Mouse (Mus musculus): Measurements from ENCODE around the gene Cdcp1.

DNA sequence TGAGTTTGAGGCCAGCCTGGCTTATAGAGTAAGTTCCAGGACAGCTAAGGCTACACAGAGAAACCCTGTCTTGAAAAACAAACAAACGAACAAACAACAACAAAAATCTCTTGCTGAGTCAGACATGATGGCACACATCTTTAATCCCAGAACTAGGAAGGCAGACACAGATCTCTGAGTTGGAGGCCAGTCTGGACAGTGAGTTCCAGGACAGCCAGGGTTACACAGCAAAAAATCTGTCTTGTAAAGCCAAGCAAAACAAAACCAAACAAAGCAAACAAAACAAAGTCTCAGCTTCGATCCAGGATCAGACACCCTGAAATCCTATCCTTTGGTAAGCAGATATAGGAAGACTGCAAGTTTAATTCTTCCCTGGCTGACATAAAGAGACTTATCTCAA is 54.0 kb downstream of the Cdcp1 start:
- TF ChIP-seq CTCF (IDR thresholded peaks at IDR 0.05; ENCODE audit: low read depth, low read length) (no peak), POLR2AphosphoS5 (IDR thresholded peaks at IDR 0.05; ENCODE audit: insufficient replicate concordance, low read depth, low read length) (no peak)

Data from G1E (cell line).